Mouse (Mus musculus): ENCODE measurements around the gene Rnf6.

GRCm38 (mm10) chr5:146253644-146254043 is 32.3 kb upstream of the Rnf6 start:
- TF ChIP-seq CTCF (IDR thresholded peaks at IDR 0.05; ENCODE audit: control insufficient read depth, insufficient read depth, insufficient read length) (no peak), FOSL1 (IDR thresholded peaks at IDR 0.05; ENCODE audit: insufficient read depth, low read length, poor library complexity, severe bottlenecking) (no peak), MAX (IDR thresholded peaks at IDR 0.05) (no peak), USF1 (IDR thresholded peaks at IDR 0.05; ENCODE audit: low read depth) (no peak), CEBPB (IDR thresholded peaks at IDR 0.05; ENCODE audit: low read depth) (no peak), MYOD1 (IDR thresholded peaks at IDR 0.05; ENCODE audit: control insufficient read depth, insufficient read length, low read depth) (no peak), MYOG (IDR thresholded peaks at IDR 0.05; ENCODE audit: control insufficient read depth, extremely low read depth, insufficient read length) (no peak)

Measured in C2C12 (cell line).